Mouse (Mus musculus): Measurements from ENCODE around the gene Nkg7. TPM values are rescaled to one million over a fixed set of nuclear protein-coding genes. Genes with fewer than 3 reads are reported as not detected.
"Not testable (repeated sequence)": the region's sequence is repeated elsewhere in the genome, so short reads cannot be mapped to it uniquely, and the experiment has no call there.

Gene Nkg7
- 0.19 TPM in 1 of 2 replicates, not detected in the other for polyA plus RNA-seq (2014; fragmentation: Nextera tagmentation; extraction: Ambion mirVana)

DNA sequence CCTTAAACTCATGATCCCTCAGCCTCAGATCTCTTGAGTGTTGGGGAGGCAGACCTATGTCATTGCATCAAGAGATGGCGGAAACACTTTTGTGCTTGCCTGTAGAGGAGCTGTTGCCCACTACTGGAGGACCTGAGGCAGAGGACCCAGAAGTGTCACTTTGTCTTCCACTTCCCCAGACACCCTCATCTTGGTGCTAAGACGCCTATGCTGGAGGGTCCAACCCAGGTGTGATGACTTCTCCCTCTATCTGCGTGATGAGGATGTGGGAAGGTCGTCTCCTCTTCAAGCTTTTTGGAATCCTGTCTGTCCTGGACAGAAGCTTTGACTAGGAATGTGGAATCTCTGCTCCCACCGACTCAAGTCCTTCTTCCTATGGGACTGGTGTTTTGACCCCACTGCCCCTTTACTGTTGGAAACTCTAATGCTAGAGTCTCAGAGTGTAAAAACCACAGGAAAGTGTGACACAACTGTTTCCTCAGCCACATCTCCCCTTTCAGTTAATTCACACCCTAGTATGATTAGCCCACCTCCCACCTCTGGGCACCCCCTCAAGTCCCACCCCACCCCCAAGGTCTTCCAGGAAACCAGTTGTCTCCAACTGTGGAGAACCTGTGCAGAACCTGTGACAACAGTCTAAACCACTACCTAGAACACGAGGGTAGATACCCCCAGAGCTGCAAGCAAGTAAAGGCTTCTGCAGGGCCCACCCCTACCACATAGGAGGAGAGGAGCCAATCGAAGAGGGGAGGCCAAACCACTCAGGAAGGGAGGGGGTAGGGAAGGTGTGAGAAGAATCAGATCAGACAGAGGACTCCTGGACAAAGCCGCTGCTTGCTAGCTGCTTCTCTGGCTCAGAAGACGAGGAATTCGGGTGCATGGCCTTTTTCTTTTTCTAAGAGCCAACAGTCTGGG, at the start of gene Nkg7:
Gene Nkg7, plus strand, starts transcription at position 733 of the 915 bp plus-strand sequence.
- Histone ChIP-seq H3K9me3 (ENCODE audit: control insufficient read depth, low read length) (no peaks in the 10 kb centered on the region), H3K27me3 (ENCODE audit: control insufficient read depth, insufficient read depth, low read length) (no peaks in the 10 kb centered on the region), H3K9ac (ENCODE audit: low read length) (no peak within 1 kb of the TSS), H3K4me3 (ENCODE audit: low read depth, low read length) (no peak within 1 kb of the TSS), H3K4me1 (ENCODE audit: control insufficient read depth, insufficient read depth, low read length) (no peaks in the 10 kb centered on the region), H3K36me3 (ENCODE audit: control insufficient read depth, insufficient read depth, low read length) (no peaks in the 10 kb centered on the region), H3K27ac (ENCODE audit: low read depth, low read length) (no peak within 1 kb of the TSS), H3K4me2 (no peak within 1 kb of the TSS)
- WGBS, result 79% methylated on average over 10 of the region's 10 CpGs
- ATAC-seq (ENCODE audit: low FRiP score), result no peak
- no peak for DNase-seq (ENCODE audit: low spot score, missing footprints)

DNA sequence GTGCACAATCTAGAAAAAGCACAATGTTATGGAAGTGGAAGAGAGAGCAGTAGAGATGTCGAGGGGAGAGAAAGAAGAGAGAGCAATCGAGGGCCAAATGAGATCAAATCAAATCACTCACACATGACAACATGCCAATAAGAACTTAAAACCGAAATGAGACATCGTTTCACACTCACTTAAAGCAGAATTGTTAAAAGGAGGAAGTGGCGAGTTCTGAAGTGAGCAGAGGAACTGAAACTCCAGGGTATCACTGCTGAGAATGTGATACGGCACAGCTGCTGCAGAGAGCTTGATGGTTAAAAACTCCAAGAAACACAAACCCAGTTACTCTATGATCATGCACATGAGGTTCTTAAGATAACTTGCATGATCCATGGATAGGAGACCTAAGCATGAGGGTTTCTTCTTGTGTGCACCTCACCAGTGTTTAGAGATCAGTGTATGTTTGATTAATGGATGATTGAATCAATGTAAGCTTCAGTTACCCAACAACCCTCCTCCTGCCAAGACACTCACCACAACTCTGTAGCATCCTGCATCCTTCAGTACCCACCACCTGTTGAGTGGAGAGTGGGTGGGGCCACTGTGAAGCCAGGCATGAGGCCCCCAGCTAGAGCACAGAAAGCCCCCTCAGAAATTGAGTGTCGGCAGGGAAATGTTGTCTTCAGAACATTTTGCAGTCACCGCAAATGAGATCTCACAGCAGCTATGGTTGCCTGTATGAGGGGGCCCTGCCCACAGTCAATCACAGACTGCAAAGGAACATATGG, 44.3 kb upstream of the Nkg7 start:
- no peak overlapping the region for H3K4me3 ChIP-seq (ENCODE audit: low read depth, low read length)
- H3K9ac ChIP-seq (ENCODE audit: low read length), result no peak overlapping the region
- ATAC-seq (ENCODE audit: low FRiP score), result no peak
- H3K36me3 ChIP-seq (ENCODE audit: control insufficient read depth, insufficient read depth, low read length), result no peaks in the 10 kb centered on the region
- H3K27ac ChIP-seq (ENCODE audit: low read depth, low read length), result no peak overlapping the region
- no peak for DNase-seq (ENCODE audit: low spot score, missing footprints)
- H3K4me2 ChIP-seq, result no peak overlapping the region
- no peaks in the 10 kb centered on the region for H3K9me3 ChIP-seq (ENCODE audit: control insufficient read depth, low read length)
- WGBS, result 85% methylated on average over 8 of the region's 8 CpGs
- H3K4me1 ChIP-seq (ENCODE audit: control insufficient read depth, insufficient read depth, low read length), result no peaks in the 10 kb centered on the region
- H3K27me3 ChIP-seq (ENCODE audit: control insufficient read depth, insufficient read depth, low read length), result no peaks in the 10 kb centered on the region

DNA sequence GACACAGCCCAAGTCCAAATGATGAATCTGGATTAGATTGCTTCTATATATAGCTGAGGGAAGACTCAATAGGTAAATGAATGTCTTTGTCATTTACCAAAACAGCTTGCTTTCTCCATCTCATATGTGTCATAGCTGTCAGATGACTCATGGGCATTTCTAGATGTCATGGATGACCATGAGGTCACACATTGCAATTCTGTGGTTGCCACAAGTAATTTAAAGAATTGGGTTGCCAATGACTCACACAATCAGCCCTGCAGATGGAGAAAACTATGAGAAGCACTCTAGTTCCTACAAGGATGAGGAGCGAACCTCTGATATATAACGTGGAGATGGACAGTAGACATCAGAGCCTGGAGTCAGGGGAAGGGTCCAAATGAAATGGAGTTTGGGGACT, 37.4 kb upstream of the Nkg7 start:
- Histone ChIP-seq H3K9ac (ENCODE audit: low read length) (no peak overlapping the region), H3K4me2 (no peak overlapping the region), H3K9me3 (ENCODE audit: control insufficient read depth, low read length) (no peaks in the 10 kb centered on the region), H3K36me3 (ENCODE audit: control insufficient read depth, insufficient read depth, low read length) (no peaks in the 10 kb centered on the region), H3K27me3 (ENCODE audit: control insufficient read depth, insufficient read depth, low read length) (no peaks in the 10 kb centered on the region), H3K27ac (ENCODE audit: low read depth, low read length) (no peak overlapping the region), H3K4me3 (ENCODE audit: low read depth, low read length) (no peak overlapping the region), H3K4me1 (ENCODE audit: control insufficient read depth, insufficient read depth, low read length) (no peaks in the 10 kb centered on the region)
- no peak for ATAC-seq (ENCODE audit: low FRiP score)
- DNase-seq (ENCODE audit: low spot score, missing footprints), result no peak
- WGBS, result 79% methylated on average over 2 of the region's 2 CpGs

DNA sequence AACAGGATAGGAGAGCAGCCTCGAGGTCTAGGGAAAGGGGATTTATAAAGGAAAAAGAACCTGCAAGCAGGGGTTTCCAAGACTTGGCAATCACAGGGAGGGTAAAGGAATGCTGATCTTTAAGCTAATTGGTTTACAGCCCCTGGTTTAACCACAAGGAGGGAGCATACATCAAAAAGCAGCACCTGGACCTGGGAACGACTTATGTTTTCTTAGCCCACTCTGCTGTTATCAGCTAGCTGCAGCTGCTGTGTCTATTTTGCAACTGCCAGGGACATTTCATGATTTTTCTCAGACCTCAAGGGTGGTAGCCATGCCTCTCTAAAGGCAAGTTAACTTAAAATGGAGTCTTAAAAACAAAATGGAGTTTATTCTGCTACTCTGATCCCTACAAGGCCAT, 34.2 kb upstream of the Nkg7 start:
- Histone ChIP-seq H3K27ac (ENCODE audit: low read depth, low read length) (no peak overlapping the region), H3K27me3 (ENCODE audit: control insufficient read depth, insufficient read depth, low read length) (no peaks in the 10 kb centered on the region), H3K4me2 (no peak overlapping the region), H3K4me3 (ENCODE audit: low read depth, low read length) (no peak overlapping the region), H3K9ac (ENCODE audit: low read length) (no peak overlapping the region), H3K9me3 (ENCODE audit: control insufficient read depth, low read length) (no peaks in the 10 kb centered on the region), H3K4me1 (ENCODE audit: control insufficient read depth, insufficient read depth, low read length) (no peaks in the 10 kb centered on the region), H3K36me3 (ENCODE audit: control insufficient read depth, insufficient read depth, low read length) (no peaks in the 10 kb centered on the region)
- ATAC-seq (ENCODE audit: low FRiP score) (no peak), DNase-seq (ENCODE audit: low spot score, missing footprints) (no peak)
- 57% methylated on average over 2 of the region's 2 CpGs for WGBS

DNA sequence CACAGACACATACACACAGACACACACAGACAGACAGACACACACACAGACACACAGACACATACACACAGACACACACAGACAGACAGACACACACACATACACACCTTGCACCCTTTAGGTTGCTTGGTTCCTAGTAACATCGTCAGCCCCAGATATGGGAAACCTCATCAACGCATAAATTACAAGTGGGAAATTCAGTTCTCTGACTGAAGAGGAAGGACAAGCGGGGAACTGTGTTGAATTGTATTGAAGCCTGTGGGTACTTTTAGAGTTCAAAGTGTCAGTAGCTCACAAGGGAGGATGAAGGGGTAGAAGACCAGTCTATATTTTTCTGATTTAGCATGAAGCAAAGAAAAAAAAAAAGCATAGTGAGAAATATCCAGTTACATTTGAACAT, 29.3 kb upstream of the Nkg7 start:
- no peak for ATAC-seq (ENCODE audit: low FRiP score)
- H3K27me3 ChIP-seq (ENCODE audit: control insufficient read depth, insufficient read depth, low read length), result no peaks in the 10 kb centered on the region
- H3K9ac ChIP-seq (ENCODE audit: low read length), result no peak overlapping the region
- no peaks in the 10 kb centered on the region for H3K4me1 ChIP-seq (ENCODE audit: control insufficient read depth, insufficient read depth, low read length)
- no peak overlapping the region for H3K4me2 ChIP-seq
- no peaks in the 10 kb centered on the region for H3K36me3 ChIP-seq (ENCODE audit: control insufficient read depth, insufficient read depth, low read length)
- no peak overlapping the region for H3K27ac ChIP-seq (ENCODE audit: low read depth, low read length)
- no peak for DNase-seq (ENCODE audit: low spot score, missing footprints)
- H3K4me3 ChIP-seq (ENCODE audit: low read depth, low read length), result no peak overlapping the region
- WGBS, result 82% methylated on average over 3 of the region's 3 CpGs
- no peaks in the 10 kb centered on the region for H3K9me3 ChIP-seq (ENCODE audit: control insufficient read depth, low read length)

DNA sequence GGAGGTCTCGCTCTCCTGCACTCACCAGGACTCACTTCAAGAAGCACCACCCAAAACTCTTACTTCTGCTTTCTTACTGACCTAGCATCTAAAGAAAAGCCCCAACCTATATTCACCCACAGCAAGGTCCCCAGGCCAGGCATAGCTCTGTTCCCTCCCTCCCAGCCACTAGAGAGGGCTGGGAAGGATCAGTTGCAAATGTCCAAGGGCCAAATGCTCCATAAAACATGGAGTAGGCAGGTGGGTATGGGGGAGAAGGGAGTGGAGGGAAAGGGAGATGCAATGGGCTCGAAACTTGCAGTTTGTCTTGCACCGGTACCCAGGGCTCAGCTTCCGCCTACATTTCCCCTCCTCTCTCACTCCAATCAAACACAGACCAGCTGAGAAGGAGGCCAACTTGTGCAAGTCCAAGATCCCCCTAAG, 28.7 kb upstream of the Nkg7 start, which contains the start of gene Siglecg:
Gene Siglecg, plus strand, starts transcription at position 74 of the 423 bp plus-strand sequence.
- Histone ChIP-seq H3K9ac (ENCODE audit: low read length) (no peak within 1 kb of the TSS), H3K9me3 (ENCODE audit: control insufficient read depth, low read length) (no peaks in the 10 kb centered on the region), H3K36me3 (ENCODE audit: control insufficient read depth, insufficient read depth, low read length) (no peaks in the 10 kb centered on the region), H3K4me1 (ENCODE audit: control insufficient read depth, insufficient read depth, low read length) (no peaks in the 10 kb centered on the region), H3K4me2 (no peak within 1 kb of the TSS), H3K4me3 (ENCODE audit: low read depth, low read length) (no peak within 1 kb of the TSS), H3K27me3 (ENCODE audit: control insufficient read depth, insufficient read depth, low read length) (no peaks in the 10 kb centered on the region), H3K27ac (ENCODE audit: low read depth, low read length) (no peak within 1 kb of the TSS)
- no peak for ATAC-seq (ENCODE audit: low FRiP score)
- DNase-seq (ENCODE audit: low spot score, missing footprints), result no peak
- 73% methylated on average over 4 of the region's 4 CpGs for WGBS

DNA sequence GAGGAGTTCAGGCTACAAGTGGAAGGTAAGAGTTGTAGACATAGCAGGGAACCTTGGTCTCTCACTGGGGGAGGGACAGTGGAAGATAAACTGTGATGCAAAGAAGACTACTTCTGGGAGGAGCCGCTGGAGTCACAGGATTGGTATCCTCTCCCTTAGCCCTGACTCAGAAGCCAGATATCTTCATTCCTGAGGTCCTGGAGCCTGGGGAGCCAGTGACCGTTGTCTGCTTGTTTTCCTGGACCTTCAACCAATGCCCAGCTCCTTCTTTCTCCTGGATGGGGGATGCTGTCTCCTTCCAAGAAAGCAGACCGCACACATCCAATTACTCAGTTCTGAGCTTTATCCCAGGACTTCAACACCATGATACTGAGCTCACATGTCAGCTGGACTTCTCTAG, 27.8 kb upstream of the Nkg7 start:
- ATAC-seq (ENCODE audit: low FRiP score) (no peak), DNase-seq (ENCODE audit: low spot score, missing footprints) (no peak)
- no peaks in the 10 kb centered on the region for H3K9me3 ChIP-seq (ENCODE audit: control insufficient read depth, low read length)
- H3K4me3 ChIP-seq (ENCODE audit: low read depth, low read length), result no peak overlapping the region
- no peak overlapping the region for H3K9ac ChIP-seq (ENCODE audit: low read length)
- no peaks in the 10 kb centered on the region for H3K4me1 ChIP-seq (ENCODE audit: control insufficient read depth, insufficient read depth, low read length)
- H3K27me3 ChIP-seq (ENCODE audit: control insufficient read depth, insufficient read depth, low read length), result no peaks in the 10 kb centered on the region
- 84% methylated on average over 3 of the region's 3 CpGs for WGBS
- no peak overlapping the region for H3K27ac ChIP-seq (ENCODE audit: low read depth, low read length)
- H3K4me2 ChIP-seq, result no peak overlapping the region
- no peaks in the 10 kb centered on the region for H3K36me3 ChIP-seq (ENCODE audit: control insufficient read depth, insufficient read depth, low read length)

DNA sequence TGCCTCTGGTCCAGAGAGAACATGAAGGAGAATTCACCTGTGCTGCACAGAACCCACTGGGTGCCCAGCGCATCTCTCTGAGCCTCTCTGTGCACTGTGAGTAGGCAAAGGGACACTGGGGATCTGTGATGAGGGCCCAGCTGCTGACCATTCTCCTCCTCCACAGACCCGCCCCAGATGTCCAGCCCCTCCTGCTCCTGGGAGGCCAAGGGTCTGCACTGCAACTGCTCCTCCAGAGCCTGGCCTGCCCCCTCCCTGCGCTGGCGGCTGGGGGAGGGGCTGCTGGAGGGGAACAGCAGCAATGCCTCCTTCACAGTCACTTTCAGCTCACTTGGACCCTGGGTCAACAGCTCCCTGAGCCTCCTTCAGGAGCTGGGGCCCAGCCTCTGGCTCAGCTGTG, 25.1 kb upstream of the Nkg7 start:
- not testable (repeated sequence) for H3K4me2 ChIP-seq; H3K27me3 ChIP-seq (ENCODE audit: control insufficient read depth, insufficient read depth, low read length); DNase-seq (ENCODE audit: low spot score, missing footprints); H3K36me3 ChIP-seq (ENCODE audit: control insufficient read depth, insufficient read depth, low read length); H3K4me1 ChIP-seq (ENCODE audit: control insufficient read depth, insufficient read depth, low read length); H3K4me3 ChIP-seq (ENCODE audit: low read depth, low read length); H3K9ac ChIP-seq (ENCODE audit: low read length); H3K27ac ChIP-seq (ENCODE audit: low read depth, low read length); H3K9me3 ChIP-seq (ENCODE audit: control insufficient read depth, low read length)
- 0 out of 2 replicates have a peak, but pooled peaks have one; percentile 16 for ATAC-seq (ENCODE audit: low FRiP score)
- WGBS, result 36% methylated on average over 4 of the region's 4 CpGs

DNA sequence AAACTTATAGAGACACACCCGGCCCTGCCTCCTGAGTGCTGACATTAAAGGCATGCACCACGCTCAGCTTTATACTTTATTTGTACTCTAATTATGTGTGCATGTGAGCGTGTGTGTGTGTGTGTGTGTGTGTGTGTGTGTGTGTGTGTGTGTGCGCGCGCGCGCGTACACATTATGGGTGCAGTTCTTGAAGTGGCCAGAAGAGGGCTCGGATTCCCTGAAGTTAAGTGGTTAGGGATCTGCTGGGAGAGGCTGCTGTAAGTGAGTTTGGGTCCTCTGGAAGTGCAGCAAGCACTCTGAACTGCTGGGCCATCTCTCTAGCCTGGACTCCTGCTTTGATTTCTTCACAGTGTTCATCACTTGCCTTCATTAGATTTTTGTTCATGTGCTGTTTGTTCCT, 19.6 kb upstream of the Nkg7 start:
- H3K9ac ChIP-seq (ENCODE audit: low read length), result no peak overlapping the region
- WGBS, result 88% methylated on average over 10 of the region's 10 CpGs
- H3K27me3 ChIP-seq (ENCODE audit: control insufficient read depth, insufficient read depth, low read length), result no peaks in the 10 kb centered on the region
- ATAC-seq (ENCODE audit: low FRiP score) (no peak), DNase-seq (ENCODE audit: low spot score, missing footprints) (no peak)
- no peaks in the 10 kb centered on the region for H3K4me1 ChIP-seq (ENCODE audit: control insufficient read depth, insufficient read depth, low read length)
- H3K4me3 ChIP-seq (ENCODE audit: low read depth, low read length), result no peak overlapping the region
- no peaks in the 10 kb centered on the region for H3K9me3 ChIP-seq (ENCODE audit: control insufficient read depth, low read length)
- no peak overlapping the region for H3K27ac ChIP-seq (ENCODE audit: low read depth, low read length)
- H3K4me2 ChIP-seq, result no peak overlapping the region
- no peaks in the 10 kb centered on the region for H3K36me3 ChIP-seq (ENCODE audit: control insufficient read depth, insufficient read depth, low read length)
